Mouse (Mus musculus) left cerebral cortex, postnatal 36 days (tissue): ENCODE measurements around the gene Ube4a. TPM values are rescaled to one million over a fixed set of nuclear protein-coding genes. Genes with fewer than 3 reads are reported as not detected.

ENCODE experiments used
- DNase-seq, 2 experiments: peaks; one replicate each; pipeline ENCODE4 v3.0.0; 2021 to 2022; ENCODE audit warnings: low spot score in 2 of 2, mixed read lengths in 1 of 2
- intact Hi-C: fragments of 180-260 bp; cut with DNase I; formaldehyde crosslinking; loops from one replicate; pipeline ENCODE4 v1.15.1; 2025
- total RNA-seq, 2 experiments: library from RNA; stranded (reverse); gene quantifications; 2 replicates each; pipeline ENCODE4 v1.2.3; 2021

Ube4a gene
- total RNA-seq, 2 experiments from 2014 or later = 60.9 to 78.5 TPM

GRCm38 (mm10) chr9:44878776-44879500 is 86.5 kb downstream of the Ube4a start:
- no peak for DNase-seq
- intact Hi-C loops = no loop called here

DNA sequence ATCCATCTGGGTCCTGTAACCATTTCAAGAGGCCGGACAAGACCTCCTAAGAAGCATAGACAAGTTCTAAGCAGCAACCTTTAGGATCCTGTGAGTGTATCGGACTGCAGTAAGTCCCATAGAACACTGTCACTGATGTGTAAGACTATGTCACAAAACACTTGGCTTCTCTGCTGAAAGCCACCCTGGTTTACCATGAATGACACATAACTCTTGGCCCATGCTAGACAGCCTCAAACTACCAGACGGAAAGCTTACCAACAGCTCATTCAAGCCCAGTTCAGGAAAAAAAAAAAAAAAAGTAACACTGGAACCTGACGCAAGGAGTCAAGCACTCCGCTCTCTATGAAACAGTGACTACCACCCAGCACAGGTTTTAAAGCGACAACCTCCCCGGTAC is 87.7 kb downstream of the Ube4a start:
- intact Hi-C loops = no loop called here
- no peak for DNase-seq

- intact Hi-C loops = no loop called here
- DNase-seq = peak; percentile 39 to 49
Observed at GRCm38 (mm10) chr9:44875476-44875875, 89.9 kb downstream of the Ube4a start.

GRCm38 (mm10) chr9:44874198-44874597 is 91.2 kb downstream of the Ube4a start:
- intact Hi-C loops = no loop called here
- no peak for DNase-seq

DNA sequence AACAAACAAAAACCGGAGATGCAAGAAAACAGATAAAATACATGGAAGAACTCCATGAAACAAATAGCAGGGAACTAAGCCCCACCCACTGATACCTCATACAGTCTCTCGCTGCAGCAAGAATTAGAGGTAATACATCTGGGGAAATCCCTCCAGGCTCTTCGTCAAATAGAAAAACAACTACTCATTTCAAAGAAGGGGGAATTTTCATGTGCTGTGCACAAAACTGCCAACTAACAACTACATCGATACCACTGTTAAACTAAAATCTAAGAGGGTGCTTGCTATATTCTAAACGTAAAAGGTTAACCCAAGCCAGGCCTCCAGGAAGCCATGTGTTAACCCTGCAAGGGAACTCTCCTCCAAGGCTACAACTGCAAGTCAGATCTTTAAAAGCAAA is 91.7 kb downstream of the Ube4a start:
- DNase-seq = no peak
- intact Hi-C loops = no loop called here

Other genes with a start within 250 kb of the Ube4a start
- gene Phldb1, start 230.4 kb downstream of the Ube4a start, total RNA-seq = 10 to 100 TPM; 74.9 to 86.3 TPM
- 10 to 100 TPM; 89.0 to 99.0 TPM for gene Arcn1, start 197.8 kb downstream of the Ube4a start, total RNA-seq
- gene Ift46, start 197.7 kb downstream of the Ube4a start, total RNA-seq = 10 to 100 TPM; 65.0 to 72.9 TPM
- gene Tmem25, start 166.3 kb downstream of the Ube4a start, total RNA-seq = 10 to 100 TPM; 54.0 to 54.9 TPM
- 1 to 10 TPM in 1 of 2 experiments, not detected in 1; 1.4 TPM for gene Ttc36, start 162.5 kb downstream of the Ube4a start, total RNA-seq
- gene Kmt2a, start 84.3 kb downstream of the Ube4a start, total RNA-seq = 10 to 100 TPM; 52.2 to 79.3 TPM
- gene Atp5l, start 44.9 kb downstream of the Ube4a start, total RNA-seq = 100 to 1,000 TPM; 303 to 311 TPM
- gene Cd3g, start 14.8 kb upstream of the Ube4a start, total RNA-seq = not detected
- gene Cd3d, start 16.2 kb upstream of the Ube4a start, total RNA-seq = not detected
- not detected for gene Cd3e, start 44.0 kb upstream of the Ube4a start, total RNA-seq
- gene Mpzl2, start 74.2 kb upstream of the Ube4a start, total RNA-seq = 1 to 10 TPM in 1 of 2 experiments, under 1 TPM in 1; 0.84 to 1.4 TPM
- 1 to 10 TPM; 4.3 to 4.6 TPM for gene Mpzl3, start 89.6 kb upstream of the Ube4a start, total RNA-seq
- under 1 TPM; 0.62 to 0.63 TPM for gene Jaml, start 113.6 kb upstream of the Ube4a start, total RNA-seq
- 100 to 1,000 TPM; 251 to 273 TPM for gene Scn2b, start 152.2 kb upstream of the Ube4a start, total RNA-seq
- 10 to 100 TPM; 68.8 to 73.4 TPM for gene Scn4b, start 172.8 kb upstream of the Ube4a start, total RNA-seq
- 1 to 10 TPM; 1.0 to 1.2 TPM for gene BC049352, start 216.4 kb upstream of the Ube4a start, total RNA-seq
- gene Tmprss4, start 238.5 kb upstream of the Ube4a start, total RNA-seq = under 1 TPM; 0.18 to 0.20 TPM